ENCODE assay signal across 26 mouse cellular contexts in the genomic region with DNA sequence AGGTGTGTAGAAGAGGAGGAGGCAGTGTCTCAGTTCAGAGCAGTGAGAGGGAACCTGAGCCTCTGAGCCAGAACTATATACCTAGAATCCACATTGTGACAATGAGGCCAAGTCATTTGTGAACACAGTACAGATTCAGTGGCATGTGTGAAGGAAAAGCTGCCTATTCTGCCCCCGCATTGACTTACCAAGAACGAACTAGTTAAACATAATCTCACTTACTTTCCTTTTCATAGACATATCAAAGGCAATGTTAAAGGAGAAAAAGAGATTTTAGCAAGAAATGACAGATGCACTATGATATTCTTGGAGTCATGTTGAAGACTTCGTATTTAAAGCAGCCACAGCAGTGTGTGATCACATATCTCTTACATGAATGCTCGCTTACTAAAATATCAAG.
"Had no signal": no experiment of that assay in that cellular context is flagged by ENCODE, and none has a peak within 500 bp of the region (broad histone marks: within the 10 kb centered on the region; RNA-seq: fewer than 3 reads in every experiment).

No protein-coding gene starts in this region.

- DNase-seq: gastrocnemius, adult 2 months; gastrocnemius, postnatal 10 days; gastrocnemius, postnatal 25 days; heart, adult 18-20 months; heart, postnatal 10 days; heart, postnatal 36 days; kidney, adult 11 months; kidney, adult 2 months; kidney, adult 9 months; kidney, postnatal 14 days; kidney, postnatal 36 days; liver; liver, embryonic 13.5 days had no signal

- H3K4me3 ChIP-seq: gastrocnemius, adult 2 months; heart, embryonic 10.5 days; heart, embryonic 12.5 days; hindbrain, embryonic 13.5 days; hindbrain, embryonic 15.5 days; kidney, embryonic 15.5 days; left cerebral cortex, adult 2 months; limb, embryonic 10.5 days; limb, embryonic 12.5 days; liver, embryonic 13.5 days; liver, embryonic 15.5 days had no signal

- H3K4me1 ChIP-seq: heart, embryonic 10.5 days; heart, embryonic 12.5 days; hindbrain, embryonic 13.5 days; hindbrain, embryonic 15.5 days; kidney, embryonic 15.5 days; limb, embryonic 10.5 days; limb, embryonic 12.5 days; liver, embryonic 13.5 days; liver, embryonic 15.5 days had no signal

- ATAC-seq: hindbrain, postnatal 0 days; intestine, embryonic 16.5 days had no signal

- H3K27me3 ChIP-seq: heart, embryonic 12.5 days; hindbrain, embryonic 13.5 days; hindbrain, embryonic 15.5 days; kidney, embryonic 15.5 days; limb, embryonic 12.5 days; liver, embryonic 13.5 days; liver, embryonic 15.5 days had no signal

- H3K36me3 ChIP-seq: heart, embryonic 10.5 days; heart, embryonic 12.5 days; hindbrain, embryonic 13.5 days; hindbrain, embryonic 15.5 days; kidney, embryonic 15.5 days; limb, embryonic 10.5 days; limb, embryonic 12.5 days; liver, embryonic 13.5 days; liver, embryonic 15.5 days had no signal

- H3K9me3 ChIP-seq: heart, embryonic 10.5 days; heart, embryonic 12.5 days; hindbrain, embryonic 13.5 days; hindbrain, embryonic 15.5 days; kidney, embryonic 15.5 days; limb, embryonic 10.5 days; limb, embryonic 12.5 days; liver, embryonic 13.5 days; liver, embryonic 15.5 days had no signal

- H3K27ac ChIP-seq: gastrocnemius, adult 2 months; heart, embryonic 10.5 days; hindbrain, embryonic 13.5 days; hindbrain, embryonic 15.5 days; hindbrain, postnatal 0 days; kidney, embryonic 15.5 days; kidney, postnatal 0 days; left cerebral cortex, adult 2 months; limb, embryonic 10.5 days; limb, embryonic 12.5 days; liver, embryonic 13.5 days; liver, embryonic 15.5 days had no signal

- H3K9ac ChIP-seq: heart, embryonic 12.5 days; hindbrain, embryonic 13.5 days; hindbrain, embryonic 15.5 days; kidney, embryonic 15.5 days; limb, embryonic 12.5 days; liver, embryonic 13.5 days; liver, embryonic 15.5 days had no signal

- H3K4me2 ChIP-seq: heart, embryonic 12.5 days; hindbrain, embryonic 13.5 days; hindbrain, embryonic 15.5 days; kidney, embryonic 15.5 days; limb, embryonic 12.5 days; liver, embryonic 11.5 days; liver, embryonic 13.5 days; liver, embryonic 15.5 days had no signal
